Mouse (Mus musculus): ENCODE results near the gene Dgat2.

The Dgat2 gene

DNA sequence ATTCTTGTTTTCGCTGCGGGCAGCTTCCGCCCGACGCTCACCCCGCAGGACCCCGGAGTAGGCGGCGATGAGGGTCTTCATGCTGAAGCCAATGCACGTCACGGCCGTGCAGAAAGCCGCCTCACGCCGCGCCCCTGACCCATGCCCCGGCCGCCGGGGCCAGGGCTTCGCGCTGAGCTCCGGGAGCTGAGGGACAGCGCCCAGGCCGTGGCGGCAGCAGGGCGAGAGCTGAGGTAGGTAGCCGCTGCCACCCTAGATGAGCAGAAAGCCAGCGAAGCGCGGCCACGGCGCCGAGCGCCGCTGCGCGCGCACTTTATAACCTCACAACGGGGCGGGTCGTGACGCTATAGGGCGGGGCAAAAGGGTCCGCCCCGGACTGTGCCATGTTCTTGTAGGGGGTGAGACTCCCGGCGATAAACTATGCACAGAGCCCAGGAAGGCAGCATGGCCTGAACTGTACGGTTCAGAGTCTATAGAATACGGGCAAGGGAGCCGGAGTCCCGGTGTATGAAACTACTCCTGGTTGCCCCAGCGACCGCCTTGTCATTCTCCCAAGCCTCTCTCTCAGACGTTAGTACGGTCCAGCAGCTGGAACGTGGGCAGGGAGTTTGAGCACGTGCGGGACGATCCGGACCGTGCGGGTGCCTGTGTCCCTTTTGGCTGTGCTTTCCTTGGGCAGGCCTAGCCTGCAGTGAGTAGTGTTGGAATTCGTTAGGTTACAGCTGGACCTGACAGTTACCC, at the start of gene Dgat2:
Gene Dgat2 (minus strand): TSS at position 288 of the 741 bp plus-strand sequence.
- peak; percentile 91 for DNase-seq (ENCODE audit: low read depth, low spot score)

DNA sequence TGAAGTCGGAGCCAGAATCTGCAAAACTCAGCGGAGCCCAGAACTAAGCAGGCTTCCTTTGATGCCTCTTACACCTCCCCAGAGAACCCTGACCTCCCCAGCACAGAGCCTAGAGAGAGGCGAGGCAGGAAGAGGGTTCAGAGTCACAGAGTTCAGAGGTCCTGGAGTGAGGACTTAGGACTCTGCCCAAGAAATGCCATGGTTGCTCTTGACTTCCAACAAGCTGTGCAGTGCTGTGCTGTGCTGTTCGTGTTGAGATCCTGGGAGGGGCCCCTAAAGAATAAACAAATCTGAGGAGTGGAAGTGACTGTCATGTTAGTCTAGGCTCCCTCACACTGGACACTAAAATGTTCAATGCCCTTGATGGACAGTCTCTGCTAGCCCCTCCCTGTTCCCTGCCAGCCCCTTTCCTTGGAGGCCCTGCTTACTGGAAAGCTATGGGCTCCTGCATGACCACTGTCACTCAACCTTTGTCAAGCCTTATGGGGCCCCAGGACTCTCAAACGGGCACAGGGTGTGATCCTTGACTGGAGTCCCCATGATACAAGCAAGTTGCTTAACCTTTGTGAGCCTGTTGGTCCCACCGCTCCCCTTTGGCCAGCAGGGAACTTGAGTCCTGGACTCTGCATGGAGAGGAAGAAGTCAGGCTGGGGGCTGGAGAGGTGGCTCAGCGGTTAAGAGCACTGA, 47.7 kb upstream of the Dgat2 start:
- no peak for DNase-seq (ENCODE audit: low read depth, low spot score)

DNA sequence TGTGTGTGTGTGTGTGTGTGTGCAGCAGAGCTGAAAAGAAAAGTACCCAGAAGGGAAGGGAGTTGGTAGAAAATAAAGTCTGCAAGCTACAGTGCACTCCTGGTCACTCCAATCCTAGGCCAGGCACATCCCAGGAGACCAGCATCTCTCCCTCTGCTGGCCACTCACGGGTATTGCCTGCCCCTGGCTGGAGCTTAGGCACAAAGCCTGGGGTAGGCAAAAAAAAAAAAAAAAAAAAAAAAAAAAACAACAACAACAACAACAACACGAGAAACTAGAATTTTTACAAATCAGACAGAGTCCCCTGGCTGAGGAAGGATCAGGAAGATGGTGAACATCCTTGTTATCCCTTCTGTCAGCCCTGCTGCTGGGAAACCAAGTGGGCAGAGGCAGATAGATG, 46.9 kb upstream of the Dgat2 start:
- no peak for DNase-seq (ENCODE audit: low read depth, low spot score)

DNA sequence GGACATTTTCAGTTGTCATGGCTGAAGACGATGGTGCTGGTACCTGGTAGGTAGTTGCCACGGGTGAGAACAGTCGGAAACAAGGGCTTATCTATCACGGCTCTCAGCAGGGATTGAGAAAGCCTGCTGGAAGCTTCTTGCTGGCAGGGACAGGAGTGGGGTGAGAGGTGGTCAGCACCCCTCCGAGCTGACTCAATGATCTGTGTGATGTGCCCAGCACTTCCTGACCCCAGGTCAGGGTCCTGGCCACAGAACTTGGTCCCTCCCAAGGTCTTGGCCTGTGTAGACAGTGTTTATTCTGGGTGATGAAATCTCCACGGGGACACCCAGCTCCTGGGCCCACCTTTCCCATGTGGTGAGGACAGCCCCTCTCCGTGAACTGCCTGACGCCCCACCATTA, 46.3 kb upstream of the Dgat2 start:
- no peak for DNase-seq (ENCODE audit: low read depth, low spot score)

DNA sequence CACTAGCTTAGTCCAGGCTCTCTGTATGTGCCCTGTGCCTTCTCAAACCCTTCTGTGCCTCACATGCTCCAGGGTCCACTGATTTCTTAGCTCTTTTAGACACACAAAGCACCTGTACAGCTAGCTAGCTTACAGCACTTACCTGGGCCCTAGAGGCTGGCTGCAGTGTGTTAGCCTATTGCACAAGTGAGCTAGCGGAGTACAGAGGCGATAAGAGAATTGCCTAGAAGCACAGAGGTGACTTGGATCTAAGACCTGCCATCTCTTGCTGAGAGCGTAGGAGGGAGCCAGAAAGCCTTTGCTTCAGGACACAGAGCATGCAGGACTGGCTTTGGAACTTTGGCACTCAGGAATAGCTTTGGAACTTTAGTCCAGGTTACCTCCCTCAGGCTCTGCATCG, 44.7 kb upstream of the Dgat2 start:
- no peak for DNase-seq (ENCODE audit: low read depth, low spot score)

DNA sequence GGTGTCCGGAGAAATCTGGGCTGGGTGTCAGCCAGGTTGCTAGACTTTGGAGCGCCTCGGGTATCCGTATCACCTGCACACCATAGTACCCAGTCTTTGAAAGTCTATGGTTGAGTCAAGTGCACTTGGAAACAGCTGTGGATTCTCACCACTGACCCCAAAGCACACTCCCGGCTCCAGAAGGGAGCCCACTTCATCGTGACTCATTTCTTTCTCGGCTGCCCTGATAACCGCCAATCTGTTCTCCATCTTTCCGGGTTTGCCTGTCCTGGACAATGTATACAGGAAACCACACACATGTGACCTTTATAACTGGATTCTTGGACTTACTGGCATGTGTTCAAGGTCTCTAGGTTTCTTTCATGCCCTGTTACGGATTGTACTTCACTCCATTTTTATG, 44.1 kb upstream of the Dgat2 start:
- no peak for DNase-seq (ENCODE audit: low read depth, low spot score)

DNA sequence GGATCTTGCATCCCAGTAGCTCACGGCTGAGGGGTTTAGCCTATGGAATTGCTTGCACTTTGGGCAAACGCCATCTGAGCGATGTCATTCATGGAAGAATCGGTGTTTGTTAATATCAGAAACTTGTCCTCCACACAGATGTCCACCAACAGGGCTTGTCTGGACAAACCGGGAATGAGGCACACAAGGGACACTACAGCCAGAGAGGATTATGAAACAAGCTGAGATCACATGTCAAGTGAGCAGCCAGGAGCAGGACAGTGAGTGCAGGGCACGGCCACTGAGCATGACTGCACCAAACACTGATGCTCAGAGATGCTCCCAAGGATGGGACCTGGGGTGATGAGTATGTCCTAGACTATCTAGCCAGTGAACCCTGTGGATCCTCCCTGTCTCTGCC, 42.9 kb upstream of the Dgat2 start:
- no peak for DNase-seq (ENCODE audit: low read depth, low spot score)

DNA sequence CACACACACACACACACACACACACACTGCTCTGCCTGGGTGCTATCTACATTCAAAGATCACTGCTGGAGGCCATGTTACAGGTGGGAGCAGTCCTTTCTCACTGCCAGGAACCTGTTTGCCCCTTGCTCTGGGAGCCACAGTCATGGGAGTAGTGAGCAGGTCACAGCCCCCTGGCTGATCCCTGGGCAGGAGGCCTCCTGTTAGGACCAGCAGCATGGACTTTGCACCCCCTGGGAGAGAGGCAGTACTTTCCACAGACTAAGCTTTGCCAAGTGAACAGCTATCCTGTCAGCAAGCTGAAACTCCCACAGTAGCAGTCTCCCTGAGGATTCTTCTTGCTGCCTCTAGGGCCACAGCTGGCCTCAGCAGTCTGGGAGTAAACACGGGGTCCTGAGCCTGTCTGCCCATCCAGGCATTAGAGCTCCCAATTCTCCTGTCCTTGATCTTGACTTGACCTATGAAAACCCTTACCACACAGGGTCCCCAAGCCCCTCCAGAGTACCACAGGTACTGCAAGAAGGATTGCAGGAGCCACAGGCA, 42.2 kb upstream of the Dgat2 start:
- no peak for DNase-seq (ENCODE audit: low read depth, low spot score)

DNA sequence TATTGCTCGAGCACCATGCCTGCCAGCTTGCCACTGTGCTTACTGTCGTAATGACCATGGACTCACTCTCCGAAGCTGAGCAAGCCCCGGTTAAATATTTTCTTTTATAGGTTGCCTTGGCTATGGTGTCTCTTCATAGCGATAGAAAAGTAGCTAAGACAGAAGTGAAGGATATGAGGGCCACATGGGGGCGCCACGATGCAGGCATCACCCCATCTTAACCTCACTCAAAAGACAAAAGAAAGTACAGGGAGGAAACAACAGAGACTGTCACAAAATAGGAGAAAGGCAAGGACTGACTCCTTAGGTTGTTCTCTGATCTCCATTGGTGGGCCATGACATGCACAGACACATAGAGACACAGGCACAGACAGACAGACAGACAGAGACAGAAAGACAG, 41.7 kb upstream of the Dgat2 start:
- DNase-seq (ENCODE audit: low read depth, low spot score) = no peak

DNA sequence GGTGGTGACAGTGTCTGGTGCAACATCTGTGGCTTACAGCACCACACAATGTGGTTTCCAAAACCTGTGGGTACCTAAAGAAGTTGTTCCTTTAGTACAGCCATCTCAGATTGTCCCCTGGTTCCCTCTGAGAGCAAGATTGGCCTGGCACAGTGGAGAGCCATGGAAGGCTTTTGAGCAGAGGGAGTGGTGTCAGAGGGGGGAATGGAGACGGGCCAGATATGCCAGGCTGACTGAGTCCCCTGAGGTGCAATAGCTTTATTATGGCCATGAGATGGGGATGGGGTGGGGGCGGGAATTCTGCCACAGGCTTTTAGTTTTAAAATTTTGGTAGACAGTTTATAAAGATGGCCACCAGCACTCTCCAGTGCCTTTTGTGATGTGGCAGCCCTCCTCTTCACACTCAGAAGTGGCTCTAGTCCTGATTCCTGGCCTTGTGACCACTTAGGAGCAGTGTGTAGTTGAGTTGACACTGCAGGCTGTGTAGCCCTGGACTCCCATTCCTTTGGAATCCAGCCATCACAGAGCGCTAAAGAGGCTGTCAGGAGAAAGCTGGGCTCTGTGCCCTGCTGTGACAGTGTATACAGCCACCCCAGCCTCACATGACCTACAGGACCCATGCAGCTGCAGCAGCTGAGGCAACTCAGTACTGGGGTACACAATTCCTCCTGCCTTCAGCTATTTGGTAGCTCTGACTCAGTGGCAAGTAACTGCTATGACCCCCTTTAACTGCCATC, 35.0 kb upstream of the Dgat2 start:
- no peak for DNase-seq (ENCODE audit: low read depth, low spot score)

DNA sequence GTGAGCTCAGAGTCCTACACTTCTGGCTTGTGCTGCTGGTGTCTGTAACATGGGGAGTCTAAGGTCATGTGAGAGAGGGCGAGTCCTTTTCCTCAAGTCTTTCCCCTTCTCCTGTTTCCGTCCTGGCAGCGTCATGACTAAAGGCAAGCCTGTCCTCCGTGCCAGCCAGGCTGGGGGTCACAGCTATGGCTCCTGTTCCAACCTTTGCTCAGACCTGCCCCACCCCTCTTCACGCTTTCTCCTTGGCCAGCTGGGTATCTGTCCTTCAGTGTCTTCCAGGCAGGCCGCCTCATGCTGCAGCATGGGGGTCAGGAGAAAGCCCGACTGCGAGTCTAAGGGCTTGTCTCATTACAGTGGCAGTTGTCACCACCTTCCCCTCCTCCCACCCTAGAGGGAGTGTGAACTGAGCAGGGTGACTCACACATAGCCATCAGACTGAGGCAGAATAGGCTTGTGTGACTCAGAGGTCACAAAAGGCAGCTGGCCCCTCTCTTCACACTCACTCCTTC, 32.9 kb upstream of the Dgat2 start:
- DNase-seq (ENCODE audit: low read depth, low spot score) = no peak

DNA sequence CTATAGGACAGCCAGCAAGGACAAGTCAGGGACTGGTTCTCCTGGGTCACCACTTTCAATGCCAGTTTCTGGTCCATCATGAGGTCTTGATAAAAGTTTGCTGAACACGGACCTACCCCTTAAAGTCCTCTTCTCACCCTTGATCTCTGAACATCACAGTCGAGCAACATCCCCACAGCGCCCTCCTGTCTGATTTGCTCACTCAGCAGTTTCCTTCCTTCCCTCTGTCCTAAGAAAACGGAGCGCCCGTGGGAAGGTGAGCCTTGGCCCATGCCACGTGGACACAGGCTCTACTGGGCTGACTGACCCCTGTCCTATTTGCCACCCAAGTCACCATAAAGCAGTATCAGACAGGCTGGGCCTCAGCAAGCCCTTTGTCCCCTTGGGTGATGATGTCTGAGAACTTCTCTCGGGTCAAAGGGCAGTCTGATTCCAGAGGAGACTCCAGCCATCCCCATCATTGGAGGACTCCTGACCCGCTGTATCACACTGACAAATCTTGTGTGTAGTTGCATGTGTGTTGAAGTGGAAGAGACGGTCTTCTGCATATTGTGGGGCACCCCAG, 32.2 kb upstream of the Dgat2 start:
- DNase-seq (ENCODE audit: low read depth, low spot score) = no peak

DNA sequence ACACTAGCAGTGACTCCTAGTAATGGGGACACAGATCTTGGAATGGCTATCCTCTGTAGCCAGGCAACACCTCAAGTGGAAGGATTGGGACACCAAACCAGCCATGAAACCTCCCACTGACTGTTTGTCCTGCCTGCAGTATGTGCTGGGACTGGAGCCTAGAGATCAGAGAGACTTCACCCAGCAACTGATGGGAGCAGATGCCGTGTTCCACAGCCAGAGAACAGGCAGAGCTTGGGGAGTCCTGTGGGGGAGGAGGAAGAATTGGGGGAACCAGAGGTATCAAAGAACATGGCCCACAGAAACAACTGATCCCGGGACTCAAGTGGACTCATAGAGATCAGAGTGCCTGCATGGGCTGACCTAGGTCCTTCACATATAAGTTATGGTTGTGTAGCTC, 31.2 kb upstream of the Dgat2 start:
- no peak for DNase-seq (ENCODE audit: low read depth, low spot score)

DNA sequence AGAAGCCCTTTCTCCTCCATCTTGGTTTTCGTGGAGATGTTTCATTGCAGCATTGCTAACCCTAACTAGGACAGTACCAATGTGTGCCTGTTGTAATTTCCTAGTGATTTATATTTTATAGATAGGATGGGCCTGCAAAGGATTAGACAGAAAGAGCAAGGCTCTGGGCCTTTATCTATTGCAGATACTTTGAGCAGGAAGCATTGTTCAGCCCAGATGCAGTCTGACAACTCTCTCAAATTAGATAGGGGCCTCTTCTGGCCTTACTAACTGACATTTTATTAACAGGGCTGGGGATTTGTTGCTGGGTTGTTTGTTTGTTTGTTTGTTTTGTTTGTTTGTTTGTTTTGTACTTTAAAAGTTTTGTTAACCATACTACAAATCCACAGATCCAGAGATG, 30.5 kb upstream of the Dgat2 start:
- no peak for DNase-seq (ENCODE audit: low read depth, low spot score)

DNA sequence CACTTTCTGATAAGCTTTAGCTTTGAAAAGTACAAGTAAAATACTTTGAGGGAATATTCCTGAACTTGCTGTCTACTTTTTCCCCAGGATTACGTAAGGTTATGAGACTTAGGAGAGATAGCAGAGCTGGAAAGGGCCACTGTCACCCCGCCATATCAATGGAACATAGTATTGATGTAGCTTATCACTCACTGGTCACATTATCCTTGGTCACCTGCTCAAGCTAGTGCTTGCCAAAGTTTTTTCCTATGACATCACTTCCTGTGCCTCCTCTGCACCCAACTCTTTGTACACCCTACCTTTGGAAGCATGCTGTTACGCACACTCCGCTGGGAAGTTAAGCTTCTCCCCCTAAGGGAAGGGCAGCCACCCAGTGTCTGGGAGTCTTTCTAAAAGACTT, 26.2 kb upstream of the Dgat2 start:
- DNase-seq (ENCODE audit: low read depth, low spot score) = no peak

DNA sequence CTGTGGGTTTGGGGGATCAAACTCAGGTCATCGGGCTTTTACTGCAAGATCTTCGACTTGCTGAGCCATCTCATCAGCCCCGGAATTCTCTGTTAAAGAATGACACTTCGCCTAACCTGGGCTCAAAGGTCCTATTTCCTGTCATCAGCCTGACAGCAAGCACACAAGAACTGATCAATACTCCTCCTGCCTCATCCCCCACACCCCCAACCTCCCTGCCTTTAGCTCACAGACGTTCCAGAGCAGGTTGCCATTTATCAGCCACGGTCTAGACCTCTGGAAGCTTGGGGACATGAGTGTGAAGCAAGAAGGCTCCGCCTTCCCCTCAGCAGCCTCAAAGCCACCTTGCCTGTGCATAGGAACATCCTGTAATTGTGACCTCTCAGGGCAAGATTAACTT, 23.8 kb upstream of the Dgat2 start:
- no peak for DNase-seq (ENCODE audit: low read depth, low spot score)

DNA sequence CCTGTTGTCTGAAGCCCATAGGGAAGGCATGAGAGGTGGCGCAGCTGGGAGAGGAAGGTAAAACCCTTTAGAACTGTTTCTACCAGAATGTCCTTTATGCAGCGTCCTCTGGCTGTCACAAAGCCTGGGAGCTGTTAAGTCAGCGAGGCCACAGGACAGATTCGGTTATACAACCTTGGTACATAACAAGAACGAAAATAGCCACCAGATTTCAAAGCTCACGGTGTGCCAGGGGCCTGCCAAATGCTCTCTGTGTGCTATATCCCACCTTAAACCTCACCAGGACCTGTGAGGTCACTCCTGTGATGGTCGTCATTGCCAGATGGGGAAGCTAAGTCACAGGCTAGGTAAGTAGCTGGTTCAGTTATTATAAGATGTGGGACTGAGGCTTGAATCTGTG, 19.6 kb upstream of the Dgat2 start:
- DNase-seq (ENCODE audit: low read depth, low spot score) = no peak

DNA sequence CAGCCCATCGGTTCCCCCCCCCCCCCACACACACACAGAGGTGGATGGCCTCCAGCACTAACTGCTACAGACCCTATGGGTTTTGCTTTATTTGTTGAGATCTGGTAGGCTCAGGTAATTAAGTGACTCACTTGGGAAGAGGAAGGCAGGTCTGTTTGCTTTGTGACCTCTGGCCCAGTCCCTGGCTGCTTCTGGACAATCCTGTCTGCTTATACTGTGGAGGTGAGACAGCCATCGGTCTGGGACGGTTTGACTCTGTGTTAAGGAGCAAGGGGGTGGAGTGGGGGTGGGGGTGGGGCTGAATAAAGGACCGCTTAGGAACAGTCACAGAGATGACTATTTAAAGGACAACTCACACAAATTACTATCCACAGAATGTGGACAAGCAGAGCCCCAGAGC, 17.8 kb upstream of the Dgat2 start:
- DNase-seq (ENCODE audit: low read depth, low spot score) = no peak

DNA sequence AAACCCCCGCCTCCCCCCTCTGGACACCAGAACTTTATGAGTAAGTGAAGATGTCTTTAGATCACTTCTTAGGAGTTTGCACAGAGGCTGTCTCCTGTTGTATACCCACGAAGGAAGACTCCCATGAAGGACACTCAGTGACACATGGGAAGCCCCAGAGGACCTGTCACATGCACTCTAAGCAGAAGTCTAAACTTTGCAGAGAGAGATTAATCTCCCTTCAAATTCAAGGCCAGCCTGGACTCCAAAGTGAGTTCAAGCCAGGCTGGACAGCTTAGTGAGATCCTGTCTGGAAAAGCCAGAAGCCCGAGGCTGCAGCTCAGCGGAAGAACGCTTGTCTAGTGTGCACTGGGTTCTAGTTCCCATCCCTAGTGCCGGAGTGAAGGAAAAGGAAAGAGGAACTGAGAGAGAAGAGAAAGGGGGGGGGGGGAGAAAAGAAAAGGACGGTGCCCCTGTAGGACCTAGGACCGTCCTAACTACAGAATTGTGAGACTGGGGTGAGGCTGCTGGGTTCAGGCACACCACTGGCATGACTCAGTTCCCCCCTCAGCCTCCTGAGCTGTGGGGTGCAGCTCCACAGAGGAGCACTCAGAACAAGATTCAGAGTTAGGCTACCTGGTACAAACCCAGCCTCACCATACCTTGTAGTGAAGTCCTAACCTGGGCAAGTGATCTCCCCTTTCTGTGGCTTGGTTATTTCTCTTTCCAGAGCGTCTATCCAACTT, 17.1 kb upstream of the Dgat2 start:
- no peak for DNase-seq (ENCODE audit: low read depth, low spot score)

DNA sequence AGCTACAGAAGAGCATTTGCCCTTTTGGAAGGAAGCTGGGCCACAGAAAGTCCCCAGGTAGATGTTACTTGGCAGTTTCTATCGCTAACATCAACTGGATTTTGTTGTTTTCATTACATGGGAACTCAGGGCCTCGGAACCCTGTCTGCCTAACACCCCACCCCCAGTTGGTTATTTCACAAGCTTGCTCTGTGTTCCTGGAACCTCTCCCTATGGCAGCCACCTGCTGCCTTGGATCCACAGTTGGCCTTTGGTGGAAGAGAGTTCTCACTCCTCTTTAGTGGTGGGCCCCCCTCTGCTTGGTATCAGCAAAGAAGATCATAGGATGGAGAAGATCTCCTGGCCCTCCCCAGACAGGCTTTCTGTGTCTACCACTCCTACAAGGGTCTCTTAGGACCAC, 16.3 kb upstream of the Dgat2 start:
- DNase-seq (ENCODE audit: low read depth, low spot score) = no peak

DNA sequence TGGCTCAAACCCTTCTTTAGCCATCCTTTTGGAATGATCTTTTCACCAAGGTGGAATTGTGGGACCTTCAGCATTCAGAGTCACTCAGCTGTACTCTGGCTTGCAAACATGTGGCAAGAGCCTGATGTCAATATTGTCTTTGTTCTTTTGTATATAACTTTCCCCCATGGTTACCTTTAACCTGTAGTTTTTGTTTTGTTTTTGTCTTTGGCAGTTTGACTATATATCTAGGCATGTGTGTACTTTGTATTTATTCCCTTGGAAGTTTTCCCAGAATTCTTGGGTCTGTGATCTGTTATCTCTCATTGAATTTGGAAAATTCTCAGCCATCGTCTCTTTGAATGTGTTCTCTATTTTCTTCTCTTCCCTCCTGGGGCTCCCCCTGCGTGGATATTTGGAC, 12.0 kb upstream of the Dgat2 start:
- DNase-seq (ENCODE audit: low read depth, low spot score) = no peak
